Mouse (Mus musculus) liver, embryonic 12.5 days (tissue): ENCODE measurements around the gene Olfr1333. TPM values are rescaled to one million over a fixed set of nuclear protein-coding genes. Genes with fewer than 3 reads are reported as not detected.
"Not testable (repeated sequence)": the region's sequence is repeated elsewhere in the genome, so short reads cannot be mapped to it uniquely, and the experiment has no call there.

ENCODE experiments used
- ATAC-seq: fragments of 200-750 bp; cut with Nextera tagmentation; 2 replicates; pipeline ENCODE4 v1.8.0; 2017; ENCODE audit warnings: moderate number of reproducible peaks, mild to moderate bottlenecking, moderate library complexity
- H3K27ac ChIP-seq: fragments of 300-500 bp; sonication (generic); 2 replicates; pipeline ENCODE4 v1.5.1; 2016; ENCODE audit warnings: mild to moderate bottlenecking
- H3K27me3 ChIP-seq: fragments of 300-500 bp; sonication (generic); replicated peaks from 2 replicates; pipeline ENCODE4 v1.6.1; 2016; ENCODE audit warnings: mild to moderate bottlenecking, moderate library complexity
- H3K36me3 ChIP-seq: fragments of 300-500 bp; sonication (generic); 2 replicates; pipeline ENCODE4 v1.6.1; 2016; ENCODE audit warnings: mild to moderate bottlenecking, moderate library complexity
- H3K4me1 ChIP-seq: fragments of 300-500 bp; sonication (generic); 2 replicates; pipeline ENCODE4 v1.6.1; 2016
- H3K4me2 ChIP-seq: fragments of 300-500 bp; sonication (generic); 2 replicates; pipeline ENCODE4 v1.6.1; 2016; ENCODE audit warnings: mild to moderate bottlenecking, moderate library complexity
- H3K4me3 ChIP-seq: fragments of 300-500 bp; sonication (generic); 2 replicates; pipeline ENCODE4 v1.5.1; 2016; ENCODE audit warnings: mild to moderate bottlenecking, moderate library complexity
- H3K9ac ChIP-seq: fragments of 300-500 bp; sonication (generic); 2 replicates; pipeline ENCODE4 v1.6.1; 2016; ENCODE audit warnings: mild to moderate bottlenecking, moderate library complexity
- H3K9me3 ChIP-seq: fragments of 300-500 bp; sonication (generic); replicated peaks from 2 replicates; pipeline ENCODE4 v1.6.1; 2016; ENCODE audit warnings: mild to moderate bottlenecking, moderate library complexity
- WGBS: fragments of 180-500 bp; shearing (Covaris S2); methylation state at CpG from one replicate; pipeline ENCODE4 v1.1.7; 2016; ENCODE audit not compliant: insufficient replicate concordance; 5-methylcytosine and 5-hydroxymethylcytosine counted together
- polyA plus RNA-seq: library from polyadenylated mRNA; unstranded; fragments of >200 nt; fragmentation: Nextera tagmentation; extraction: Ambion mirVana; gene quantifications from 2 replicates; pipeline ENCODE4 v1.2.1, GENCODE M21; 2016

The Olfr1333 gene
- not detected in 2 replicates for polyA plus RNA-seq

DNA sequence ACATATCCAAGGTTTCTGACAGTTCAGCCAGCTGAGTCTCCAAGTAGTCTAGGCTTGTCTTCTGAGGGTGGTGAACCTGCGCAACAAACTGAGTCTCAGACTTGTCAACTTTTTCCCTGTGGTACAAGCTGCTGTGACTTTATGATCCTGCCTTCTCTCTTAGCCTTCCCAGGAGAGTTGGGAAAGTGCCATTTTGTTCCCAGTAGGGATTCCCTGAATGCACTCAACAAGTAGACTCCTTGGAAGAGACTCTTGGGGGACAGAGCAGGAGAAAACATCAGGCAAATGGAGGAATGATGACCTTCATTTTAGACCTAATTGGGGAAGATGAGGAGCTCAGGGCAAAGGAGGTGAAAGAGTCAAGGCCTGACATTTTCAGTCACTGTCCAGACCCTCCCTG is at the start of gene Olfr1333:
Gene Olfr1333, minus strand, starts transcription at position 101 of the 400 bp plus-strand sequence.
- no peak within 1 kb of the TSS for H3K9ac ChIP-seq

DNA sequence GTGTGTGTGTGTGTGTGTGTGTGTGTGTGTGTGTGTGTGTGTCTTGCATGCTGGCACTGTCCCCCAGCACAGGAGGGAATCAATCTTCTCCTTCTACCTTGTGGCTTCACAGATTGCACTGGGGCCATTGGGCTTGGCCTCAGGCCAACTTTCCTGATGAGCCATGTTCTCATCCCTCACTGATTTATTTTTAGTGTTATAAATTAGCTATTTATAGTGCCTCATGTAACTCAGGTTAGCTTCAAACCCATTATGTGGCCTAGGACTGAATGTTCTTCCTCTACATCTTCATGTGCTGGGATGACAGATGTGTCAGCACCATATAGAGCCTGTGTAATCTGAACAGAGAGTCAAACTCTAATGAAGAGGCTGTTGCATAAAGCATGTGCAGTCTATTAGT is 31.5 kb upstream of the Olfr1333 start:
- no peak for ATAC-seq
- Histone ChIP-seq H3K4me2 (no peak overlapping the region), H3K4me1 (no peaks in the 10 kb centered on the region), H3K9ac (no peak overlapping the region), H3K4me3 (no peak overlapping the region), H3K27ac (no peak overlapping the region), H3K36me3 (no peaks in the 10 kb centered on the region), H3K9me3 (no peaks in the 10 kb centered on the region), H3K27me3 (no peaks in the 10 kb centered on the region)

More for the DNA sequence above, at the start of gene Olfr1333:
- 60% methylated on average over 1 of the region's 1 CpGs for WGBS
- no peak for ATAC-seq
- Histone ChIP-seq H3K4me1 (no peaks in the 10 kb centered on the region), H3K4me2 (no peak within 1 kb of the TSS), H3K4me3 (no peak within 1 kb of the TSS), H3K27me3 (no peaks in the 10 kb centered on the region), H3K27ac (no peak within 1 kb of the TSS), H3K36me3 (no peaks in the 10 kb centered on the region), H3K9me3 (no peaks in the 10 kb centered on the region)

DNA sequence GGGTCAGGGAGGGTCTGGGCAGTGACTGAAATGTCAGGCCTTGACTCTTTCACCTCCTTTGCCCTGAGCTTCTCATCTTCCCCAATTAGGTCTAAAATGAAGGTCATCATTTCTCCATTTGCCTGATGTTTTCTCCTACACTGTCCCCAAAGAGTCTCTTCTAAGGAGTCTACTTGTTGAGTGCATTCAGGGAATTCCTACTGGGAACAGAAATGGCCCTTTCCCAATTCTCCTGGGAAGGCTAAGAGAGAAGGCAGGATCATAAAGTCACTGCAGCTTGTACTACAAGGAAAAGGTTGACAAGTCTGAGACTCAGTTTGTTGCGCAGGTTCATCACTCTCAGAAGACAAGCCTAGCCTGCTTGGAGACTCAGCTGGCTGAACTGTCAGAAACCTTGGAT is 28.3 kb upstream of the Olfr1333 start, which contains the start of gene Olfr1331:
Gene Olfr1331, plus strand, starts transcription at position 301 of the 400 bp plus-strand sequence.
- no peaks in the 10 kb centered on the region for H3K36me3 ChIP-seq
- no peak within 1 kb of the TSS for H3K27ac ChIP-seq
- H3K4me3 ChIP-seq, result no peak within 1 kb of the TSS
- H3K4me1 ChIP-seq, result no peaks in the 10 kb centered on the region
- ATAC-seq, result no peak
- no peak within 1 kb of the TSS for H3K9ac ChIP-seq
- no peaks in the 10 kb centered on the region for H3K9me3 ChIP-seq
- WGBS, result 72% methylated on average over 1 of the region's 1 CpGs
- no peak within 1 kb of the TSS for H3K4me2 ChIP-seq
- no peaks in the 10 kb centered on the region for H3K27me3 ChIP-seq

DNA sequence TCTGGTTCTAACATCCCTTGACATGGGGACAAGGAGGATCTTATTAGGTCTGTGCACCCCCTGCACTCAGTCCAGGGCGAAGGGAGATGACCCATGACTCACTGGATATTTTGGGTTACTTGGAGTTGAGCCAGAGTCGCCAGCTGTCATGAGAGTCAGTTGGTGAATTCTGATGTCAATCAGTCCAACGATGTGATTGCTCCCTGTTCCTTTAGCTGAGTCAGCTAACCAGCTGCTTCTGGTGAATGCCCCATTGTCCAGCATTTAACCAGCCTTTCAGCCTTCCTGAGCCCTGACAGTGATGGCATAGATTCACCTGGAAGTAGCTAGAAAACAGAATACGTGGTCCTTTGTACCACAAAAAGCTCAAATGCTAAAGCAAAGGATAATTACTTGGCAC is 26.6 kb upstream of the Olfr1333 start:
- no peak overlapping the region for H3K4me3 ChIP-seq
- no peaks in the 10 kb centered on the region for H3K9me3 ChIP-seq
- H3K27me3 ChIP-seq, result no peaks in the 10 kb centered on the region
- no peak for ATAC-seq
- H3K9ac ChIP-seq, result no peak overlapping the region
- no peak overlapping the region for H3K4me2 ChIP-seq
- H3K36me3 ChIP-seq, result no peaks in the 10 kb centered on the region
- WGBS, result 42% methylated on average over 4 of the region's 4 CpGs
- H3K4me1 ChIP-seq, result no peaks in the 10 kb centered on the region
- H3K27ac ChIP-seq, result no peak overlapping the region

DNA sequence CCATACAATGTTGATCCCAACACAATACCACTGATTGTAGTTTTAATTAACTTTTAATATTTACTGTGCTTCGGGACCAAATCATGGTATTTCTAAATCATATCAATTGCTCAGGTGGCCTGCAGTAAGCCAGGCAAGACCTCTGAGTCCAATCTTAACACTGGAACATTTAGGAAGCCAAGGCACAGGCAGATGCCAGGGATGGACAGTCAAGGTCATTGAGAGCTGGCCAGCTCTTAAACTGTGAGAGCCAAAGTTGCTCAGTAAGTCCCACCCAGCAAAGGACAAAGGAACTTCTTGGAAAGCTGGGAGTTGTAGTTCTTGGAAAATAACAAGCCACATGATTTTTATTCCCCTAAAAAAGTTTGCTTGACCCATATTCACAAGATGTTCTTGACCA is 25.7 kb upstream of the Olfr1333 start:
- H3K27me3 ChIP-seq, result no peaks in the 10 kb centered on the region
- no peak overlapping the region for H3K4me2 ChIP-seq
- no peaks in the 10 kb centered on the region for H3K36me3 ChIP-seq
- no peak overlapping the region for H3K27ac ChIP-seq
- H3K9me3 ChIP-seq, result no peaks in the 10 kb centered on the region
- no peak overlapping the region for H3K4me3 ChIP-seq
- no peaks in the 10 kb centered on the region for H3K4me1 ChIP-seq
- no peak overlapping the region for H3K9ac ChIP-seq
- WGBS, result 55% methylated on average over 1 of the region's 1 CpGs
- ATAC-seq, result no peak

DNA sequence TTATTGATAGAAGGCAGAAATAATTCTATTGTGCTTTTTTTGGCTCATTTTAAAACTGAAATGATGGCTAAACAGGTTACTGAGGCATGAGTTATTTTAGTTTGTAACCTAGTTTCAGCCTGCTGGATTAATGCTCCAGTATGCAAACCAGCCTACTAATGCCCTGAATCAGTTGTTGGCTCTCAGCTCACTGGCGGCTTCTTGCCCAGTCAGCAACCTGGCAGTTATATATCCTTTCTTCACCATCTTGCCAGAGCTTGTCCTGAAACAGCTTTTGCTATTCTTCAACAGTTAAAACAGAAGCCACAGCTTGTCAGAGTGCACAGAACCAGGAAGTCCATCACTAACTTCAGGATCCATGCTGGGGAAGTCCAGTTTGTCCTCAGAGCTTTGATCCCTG is 17.2 kb downstream of the Olfr1333 start:
- no peak overlapping the region for H3K4me3 ChIP-seq
- no peak overlapping the region for H3K4me2 ChIP-seq
- H3K27me3 ChIP-seq, result no peaks in the 10 kb centered on the region
- no peak overlapping the region for H3K27ac ChIP-seq
- H3K36me3 ChIP-seq, result no peaks in the 10 kb centered on the region
- whole genome bisulfite sequencing, result 73% methylated on average over 1 of the region's 1 CpGs
- ATAC-seq, result no peak
- H3K9me3 ChIP-seq, result no peaks in the 10 kb centered on the region
- no peak overlapping the region for H3K9ac ChIP-seq
- no peaks in the 10 kb centered on the region for H3K4me1 ChIP-seq

DNA sequence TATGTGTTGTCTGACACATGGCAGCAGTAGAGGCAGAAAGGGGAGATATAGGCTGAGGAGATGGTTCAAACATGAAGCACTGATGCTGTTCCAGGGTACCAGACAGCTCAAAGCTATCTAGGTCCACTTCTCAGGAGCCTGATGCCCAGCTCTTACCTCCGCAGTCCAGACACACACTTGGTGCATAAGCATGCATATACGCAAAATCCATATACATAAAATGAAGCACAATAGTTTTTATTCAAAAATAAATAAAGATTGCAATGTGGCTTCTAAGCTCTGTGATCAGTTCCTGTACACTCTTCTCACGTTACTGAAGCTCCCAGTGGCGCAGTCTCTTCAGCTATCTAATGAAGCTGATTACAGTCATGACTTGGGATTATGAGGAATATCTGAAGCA is 26.2 kb downstream of the Olfr1333 start, which contains the start of gene Olfr1335:
Gene Olfr1335, minus strand, starts transcription at position 101 of the 400 bp plus-strand sequence.
- Histone ChIP-seq H3K27me3 (no peaks in the 10 kb centered on the region), H3K27ac (no peak within 1 kb of the TSS), H3K36me3 (no peaks in the 10 kb centered on the region), H3K9me3 (no peaks in the 10 kb centered on the region), H3K9ac (no peak within 1 kb of the TSS), H3K4me1 (no peaks in the 10 kb centered on the region), H3K4me3 (no peak within 1 kb of the TSS), H3K4me2 (no peak within 1 kb of the TSS)
- ATAC-seq, result no peak
- WGBS, result 83% methylated on average over 4 of the region's 4 CpGs

DNA sequence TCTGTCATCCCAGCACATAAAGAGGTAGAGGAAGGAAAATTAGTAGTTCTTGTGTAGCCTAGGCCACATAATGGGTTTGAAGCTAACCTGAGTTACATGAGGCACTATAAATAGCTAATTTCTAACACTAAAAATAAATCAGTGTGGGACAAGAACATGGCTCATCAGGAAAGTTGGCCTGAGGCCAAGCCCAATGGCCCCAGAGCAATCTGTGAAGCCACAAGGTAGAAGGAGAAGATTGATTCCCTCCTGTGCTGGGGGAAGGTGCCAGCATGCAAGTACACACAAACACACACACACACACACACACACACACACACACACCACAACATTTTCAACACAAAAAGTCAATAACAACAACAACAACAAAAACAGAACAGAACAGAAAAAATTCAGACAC is 43.3 kb downstream of the Olfr1333 start:
- H3K9me3 ChIP-seq, H3K4me2 ChIP-seq, H3K4me3 ChIP-seq, H3K27me3 ChIP-seq, ATAC-seq, H3K27ac ChIP-seq, H3K9ac ChIP-seq, H3K4me1 ChIP-seq, H3K36me3 ChIP-seq: not testable (repeated sequence)

DNA sequence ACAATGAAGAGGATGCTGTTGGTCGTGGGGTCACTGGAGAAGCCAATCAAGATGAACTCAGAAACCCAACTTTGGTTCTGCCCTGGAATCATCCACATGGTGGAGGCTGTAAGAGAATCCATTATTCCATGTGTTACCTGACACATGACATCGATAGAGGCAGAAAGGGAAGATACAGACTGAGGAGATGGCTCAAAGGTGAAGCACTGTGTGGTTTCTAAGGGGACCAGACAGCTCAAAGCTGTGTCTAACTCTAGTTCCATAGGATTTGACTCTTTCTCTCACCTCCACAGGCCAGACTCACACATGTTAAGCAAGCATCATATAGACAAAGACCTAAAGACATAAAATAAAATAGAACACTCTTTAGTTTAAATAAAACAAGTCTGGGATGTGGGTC is 53.6 kb downstream of the Olfr1333 start, which contains the start of gene Olfr1337:
Gene Olfr1337, minus strand, starts transcription at position 101 of the 400 bp plus-strand sequence.
- WGBS, result 42% methylated on average over 2 of the region's 2 CpGs
- H3K4me3 ChIP-seq, result no peak within 1 kb of the TSS
- H3K4me2 ChIP-seq, result no peak within 1 kb of the TSS
- H3K9me3 ChIP-seq, result no peaks in the 10 kb centered on the region
- ATAC-seq, result no peak
- no peaks in the 10 kb centered on the region for H3K36me3 ChIP-seq
- no peaks in the 10 kb centered on the region for H3K27me3 ChIP-seq
- H3K9ac ChIP-seq, result no peak within 1 kb of the TSS
- no peaks in the 10 kb centered on the region for H3K4me1 ChIP-seq
- H3K27ac ChIP-seq, result no peak within 1 kb of the TSS

Other genes starting within 250 kb of the Olfr1333 start
- gene Cfap57, start 215.5 kb downstream of the Olfr1333 start, polyA plus RNA-seq, result 1.3 and 1.5 TPM in 2 replicates
- 160 and 164 TPM in 2 replicates for gene Ebna1bp2, start 215.5 kb downstream of the Olfr1333 start, polyA plus RNA-seq
- gene Olfr62, start 177.3 kb downstream of the Olfr1333 start, polyA plus RNA-seq, result not detected in 2 replicates
- not detected in 2 replicates for gene Olfr1342, start 143.5 kb downstream of the Olfr1333 start, polyA plus RNA-seq
- not detected in 2 replicates for gene Olfr1341, start 132.8 kb downstream of the Olfr1333 start, polyA plus RNA-seq
- gene Olfr1340, start 116.1 kb downstream of the Olfr1333 start, polyA plus RNA-seq, result not detected in 2 replicates
- gene Olfr1339, start 104.1 kb downstream of the Olfr1333 start, polyA plus RNA-seq, result not detected in 2 replicates
- gene Olfr1338, start 77.5 kb downstream of the Olfr1333 start, polyA plus RNA-seq, result not detected in 2 replicates
- gene Olfr1337, start 53.7 kb downstream of the Olfr1333 start, polyA plus RNA-seq, result not detected in 2 replicates
- gene Olfr1335, start 26.3 kb downstream of the Olfr1333 start, polyA plus RNA-seq, result not detected in 2 replicates
- not detected in 2 replicates for gene Olfr1331, start 28.4 kb upstream of the Olfr1333 start, polyA plus RNA-seq
- not detected in 2 replicates for gene Olfr1330, start 52.3 kb upstream of the Olfr1333 start, polyA plus RNA-seq
- gene Olfr1329, start 81.2 kb upstream of the Olfr1333 start, polyA plus RNA-seq, result not detected in 2 replicates
- not detected in 2 replicates for gene Olfr1328, start 102.3 kb upstream of the Olfr1333 start, polyA plus RNA-seq
- gene Lao1, start 125.3 kb upstream of the Olfr1333 start, polyA plus RNA-seq, result not detected in 2 replicates